Mouse (Mus musculus) limb, embryonic 15.5 days (tissue): Measurements from ENCODE around the gene Mphosph9. TPM values are rescaled to one million over a fixed set of nuclear protein-coding genes. Genes with fewer than 3 reads are reported as not detected.
"Not testable (repeated sequence)": the region's sequence is repeated elsewhere in the genome, so short reads cannot be mapped to it uniquely, and the experiment has no call there.

Experiments used
- ATAC-seq: fragments of 200-750 bp; cut with Nextera tagmentation; 2 replicates; pipeline ENCODE4 v1.8.0; 2017; ENCODE audit warnings: low read depth, moderate TSS enrichment; ENCODE audit not compliant: insufficient number of reproducible peaks, low FRiP score, low TSS enrichment
- H3K27ac ChIP-seq: fragments of 300-500 bp; sonication (generic); 2 replicates; pipeline ENCODE4 v1.5.1; 2015; ENCODE audit warnings: moderate library complexity, mild to moderate bottlenecking, inconsistent platforms
- H3K27me3 ChIP-seq: fragments of 300-500 bp; sonication (generic); 2 replicates; pipeline ENCODE4 v1.6.1; 2015; ENCODE audit warnings: inconsistent platforms
- H3K36me3 ChIP-seq: fragments of 300-500 bp; sonication (generic); 2 replicates; pipeline ENCODE4 v1.6.1; 2015; ENCODE audit warnings: inconsistent platforms
- H3K4me1 ChIP-seq: fragments of 300-500 bp; sonication (generic); 2 replicates; pipeline ENCODE4 v1.6.1; 2015; ENCODE audit warnings: inconsistent platforms
- H3K4me2 ChIP-seq: fragments of 300-500 bp; sonication (generic); 2 replicates; pipeline ENCODE4 v1.6.1; 2015; ENCODE audit warnings: mild to moderate bottlenecking, inconsistent platforms
- H3K4me3 ChIP-seq: fragments of 300-500 bp; sonication (generic); 2 replicates; pipeline ENCODE4 v1.5.1; 2015; ENCODE audit warnings: mild to moderate bottlenecking, inconsistent platforms
- H3K9ac ChIP-seq: fragments of 300-500 bp; sonication (generic); 2 replicates; pipeline ENCODE4 v1.6.1; 2015; ENCODE audit warnings: inconsistent platforms
- H3K9me3 ChIP-seq: fragments of 300-500 bp; sonication (generic); 2 replicates; pipeline ENCODE4 v1.6.1; 2016; ENCODE audit warnings: inconsistent platforms
- WGBS: fragments of 180-500 bp; shearing (Covaris S2); methylation state at CpG from one replicate; pipeline ENCODE4 v1.1.7; 2015; 5-methylcytosine and 5-hydroxymethylcytosine counted together
- polyA plus RNA-seq: library from polyadenylated mRNA; unstranded; fragments of >200 nt; fragmentation: Nextera tagmentation; extraction: Ambion mirVana; gene quantifications from 2 replicates; pipeline ENCODE4 v1.2.1, GENCODE M21; 2015

The Mphosph9 gene
- polyA plus RNA-seq, 1 experiment from 2014 or later: 8.2 TPM

- not testable (repeated sequence) for H3K9ac ChIP-seq, H3K4me2 ChIP-seq, H3K9me3 ChIP-seq, H3K27me3 ChIP-seq, H3K4me1 ChIP-seq, H3K4me3 ChIP-seq, ATAC-seq, H3K27ac ChIP-seq
- 58% methylated on average over 4 of the region's 4 CpGs for WGBS
- peaks cover 55% of the 10 kb centered on the region for H3K36me3 ChIP-seq
These were observed 28.5 kb downstream of the Mphosph9 start for GRCm38 (mm10) chr5:124299307-124299706.

DNA sequence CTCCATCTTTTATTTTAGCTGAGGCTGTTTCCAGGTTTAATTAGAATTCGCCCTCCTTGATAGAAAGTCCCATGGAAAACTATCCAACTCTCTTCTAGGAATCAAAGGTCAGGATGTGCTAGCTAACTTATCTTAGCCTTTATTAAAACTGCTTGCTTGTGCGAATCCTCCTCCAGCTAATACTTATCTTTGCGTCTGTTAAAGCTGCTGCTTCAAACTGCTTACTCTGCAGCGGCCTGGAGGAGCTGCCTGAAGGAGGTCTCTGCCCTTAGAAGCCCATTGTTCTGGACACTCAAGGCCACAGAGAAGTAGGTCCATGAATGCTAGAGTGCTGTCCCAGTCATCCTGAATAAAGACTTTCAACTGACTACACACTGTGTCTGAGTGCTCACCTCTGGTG, 31.3 kb downstream of the Mphosph9 start:
- Histone ChIP-seq H3K4me2 (no peak overlapping the region), H3K9ac (no peak overlapping the region), H3K27ac (no peak overlapping the region), H3K27me3 (no peaks in the 10 kb centered on the region), H3K36me3 (peaks cover 66% of the 10 kb centered on the region), H3K9me3 (no peaks in the 10 kb centered on the region), H3K4me3 (no peak overlapping the region), H3K4me1 (no peaks in the 10 kb centered on the region)
- no peak for ATAC-seq
- WGBS: 95% methylated on average over 4 of the region's 4 CpGs

DNA sequence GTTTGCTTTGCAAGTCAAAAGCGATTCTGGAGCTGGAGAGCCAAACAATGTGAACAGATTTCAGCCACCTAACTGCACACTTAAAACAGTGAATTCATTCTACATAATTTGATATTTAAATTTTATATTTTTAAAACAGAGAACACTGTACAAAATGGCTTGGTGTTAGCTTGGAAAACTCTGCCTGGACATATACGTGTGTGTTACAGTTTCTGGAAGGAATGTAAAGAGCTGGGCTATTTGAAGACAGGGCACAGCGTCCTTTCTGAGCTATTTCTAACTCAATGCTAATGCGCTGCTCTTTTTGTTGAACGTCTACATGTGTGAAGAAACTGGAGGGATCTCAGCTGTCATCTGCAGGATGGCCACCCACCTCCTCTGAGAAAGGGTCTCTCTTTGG, 33.8 kb downstream of the Mphosph9 start:
- Histone ChIP-seq H3K27ac (no peak overlapping the region), H3K4me2 (no peak overlapping the region), H3K9ac (no peak overlapping the region), H3K4me3 (no peak overlapping the region), H3K4me1 (no peaks in the 10 kb centered on the region), H3K36me3 (peaks cover 80% of the 10 kb centered on the region), H3K27me3 (no peaks in the 10 kb centered on the region), H3K9me3 (no peaks in the 10 kb centered on the region)
- ATAC-seq: no peak
- WGBS: 93% methylated on average over 5 of the region's 5 CpGs

GRCm38 (mm10) chr5:124290216-124290615, 37.6 kb downstream of the Mphosph9 start:
- Histone ChIP-seq H3K27ac (no peak overlapping the region), H3K36me3 (peaks cover 80% of the 10 kb centered on the region), H3K27me3 (no peaks in the 10 kb centered on the region), H3K4me2 (no peak overlapping the region), H3K4me1 (no peaks in the 10 kb centered on the region), H3K4me3 (no peak overlapping the region), H3K9me3 (no peaks in the 10 kb centered on the region), H3K9ac (no peak overlapping the region)
- ATAC-seq: no peak
- WGBS: 89% methylated on average over 4 of the region's 4 CpGs

GRCm38 (mm10) chr5:124287616-124288247, 40.0 kb downstream of the Mphosph9 start:
- no peaks in the 10 kb centered on the region for H3K4me1 ChIP-seq
- peaks cover 76% of the 10 kb centered on the region for H3K36me3 ChIP-seq
- WGBS: 95% methylated on average over 6 of the region's 6 CpGs
- ATAC-seq: no peak
- H3K9me3 ChIP-seq: no peaks in the 10 kb centered on the region
- no peak overlapping the region for H3K9ac ChIP-seq
- no peak overlapping the region for H3K4me3 ChIP-seq
- no peak overlapping the region for H3K4me2 ChIP-seq
- no peak overlapping the region for H3K27ac ChIP-seq
- H3K27me3 ChIP-seq: no peaks in the 10 kb centered on the region

DNA sequence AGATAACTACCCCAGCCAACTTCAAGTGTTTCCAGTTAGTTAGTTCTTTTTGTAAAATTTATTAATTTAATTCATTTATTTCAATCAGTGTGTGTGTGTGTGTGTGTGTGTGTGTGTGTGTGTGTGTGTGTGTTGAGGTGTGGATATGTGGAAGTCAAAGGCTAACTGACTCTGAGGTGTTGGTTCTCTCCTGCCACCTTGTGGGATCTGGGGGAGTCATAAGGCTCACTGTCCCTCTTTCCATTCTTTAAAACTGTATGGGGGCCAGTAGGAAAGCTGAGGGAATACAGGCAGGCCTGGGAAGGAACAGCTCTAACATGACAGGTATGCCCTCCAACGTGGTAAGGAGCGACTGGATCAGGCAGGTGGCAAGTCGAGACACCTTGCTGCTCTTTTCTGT, 43.4 kb downstream of the Mphosph9 start:
- ATAC-seq: no peak
- WGBS: 50% methylated on average over 3 of the region's 3 CpGs

GRCm38 (mm10) chr5:124282854-124283253, 44.9 kb downstream of the Mphosph9 start:
- WGBS: 92% methylated on average over 2 of the region's 2 CpGs
- no peaks in the 10 kb centered on the region for H3K9me3 ChIP-seq
- H3K36me3 ChIP-seq: peaks cover 50% of the 10 kb centered on the region
- no peak overlapping the region for H3K27ac ChIP-seq
- H3K9ac ChIP-seq: no peak overlapping the region
- ATAC-seq: no peak
- no peak overlapping the region for H3K4me3 ChIP-seq
- no peaks in the 10 kb centered on the region for H3K27me3 ChIP-seq
- H3K4me2 ChIP-seq: no peak overlapping the region
- H3K4me1 ChIP-seq: no peaks in the 10 kb centered on the region

More for the DNA sequence above, 43.4 kb downstream of the Mphosph9 start:
- Histone ChIP-seq H3K4me2 (no peak overlapping the region), H3K27ac (no peak overlapping the region), H3K9me3 (no peaks in the 10 kb centered on the region), H3K27me3 (no peaks in the 10 kb centered on the region), H3K9ac (no peak overlapping the region), H3K4me3 (no peak overlapping the region), H3K4me1 (no peaks in the 10 kb centered on the region), H3K36me3 (peaks cover 60% of the 10 kb centered on the region)

- H3K4me1 ChIP-seq: no peaks in the 10 kb centered on the region
- H3K27me3 ChIP-seq: no peaks in the 10 kb centered on the region
- H3K9ac ChIP-seq: no peak overlapping the region
- H3K4me3 ChIP-seq: no peak overlapping the region
- no peak overlapping the region for H3K27ac ChIP-seq
- WGBS: 89% methylated on average over 5 of the region's 5 CpGs
- H3K36me3 ChIP-seq: peaks cover 20% of the 10 kb centered on the region
- no peak for ATAC-seq
- H3K4me2 ChIP-seq: no peak overlapping the region
- no peaks in the 10 kb centered on the region for H3K9me3 ChIP-seq
These were observed 57.5 kb downstream of the Mphosph9 start for GRCm38 (mm10) chr5:124270226-124270625.

- Histone ChIP-seq H3K9me3 (no peaks in the 10 kb centered on the region), H3K4me2 (no peak overlapping the region), H3K9ac (no peak overlapping the region), H3K36me3 (peaks cover 17% of the 10 kb centered on the region), H3K27ac (no peak overlapping the region), H3K4me1 (no peaks in the 10 kb centered on the region), H3K4me3 (no peak overlapping the region), H3K27me3 (no peaks in the 10 kb centered on the region)
- WGBS: 59% methylated on average over 11 of the region's 11 CpGs
- ATAC-seq: no peak
These were observed 58.1 kb downstream of the Mphosph9 start for GRCm38 (mm10) chr5:124269661-124270060.

DNA sequence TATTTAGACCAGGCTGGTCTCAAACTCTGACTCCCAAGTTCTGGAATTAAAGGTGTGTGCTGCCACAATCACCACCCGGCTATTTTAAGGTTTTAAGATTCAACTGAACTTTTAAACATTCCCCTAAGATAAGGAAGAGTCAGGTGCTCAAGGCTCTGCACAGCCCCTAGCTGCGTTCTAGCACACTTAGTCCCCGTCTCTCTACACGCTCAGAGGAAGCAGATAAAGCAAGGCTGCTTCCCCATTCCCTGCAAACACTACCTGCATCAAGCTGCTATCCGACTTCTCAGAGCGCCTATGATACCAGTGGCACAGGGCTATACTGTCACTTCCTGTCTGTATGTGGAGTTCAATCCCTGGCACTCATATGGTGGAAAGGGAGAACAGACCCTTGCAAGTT, 60.1 kb downstream of the Mphosph9 start:
- no peak for ATAC-seq
- H3K36me3 ChIP-seq: peaks cover 19% of the 10 kb centered on the region
- 84% methylated on average over 6 of the region's 6 CpGs for WGBS

DNA sequence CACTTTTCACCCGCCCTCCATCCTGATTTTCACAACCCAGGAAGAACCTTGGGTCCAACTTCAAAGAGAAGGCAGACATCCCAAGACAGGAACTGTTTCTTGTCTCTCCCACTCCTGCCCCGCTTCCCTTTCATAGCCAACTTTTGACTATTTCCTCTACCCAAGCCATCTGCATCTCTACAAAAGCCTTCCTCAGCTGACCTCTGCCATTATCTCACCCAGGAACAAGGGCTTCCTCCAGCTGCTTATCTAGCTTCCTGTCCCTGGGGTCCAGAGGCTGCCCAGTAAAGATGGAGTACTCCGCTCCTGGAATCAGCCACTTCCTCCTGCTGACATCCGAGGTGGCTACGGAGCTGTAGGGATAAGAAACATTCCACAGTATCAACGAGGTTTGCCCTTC, 61.0 kb downstream of the Mphosph9 start:
- H3K36me3 ChIP-seq: peaks cover 25% of the 10 kb centered on the region
- no peaks in the 10 kb centered on the region for H3K9me3 ChIP-seq
- 81% methylated on average over 6 of the region's 6 CpGs for WGBS
- no peak for ATAC-seq
- H3K27me3 ChIP-seq: no peaks in the 10 kb centered on the region
- no peak overlapping the region for H3K27ac ChIP-seq
- no peaks in the 10 kb centered on the region for H3K4me1 ChIP-seq
- no peak overlapping the region for H3K4me2 ChIP-seq
- H3K4me3 ChIP-seq: no peak overlapping the region
- H3K9ac ChIP-seq: no peak overlapping the region

More for the DNA sequence above, 60.1 kb downstream of the Mphosph9 start:
- no peak overlapping the region for H3K4me3 ChIP-seq
- no peaks in the 10 kb centered on the region for H3K4me1 ChIP-seq
- no peak overlapping the region for H3K27ac ChIP-seq
- H3K27me3 ChIP-seq: no peaks in the 10 kb centered on the region
- H3K4me2 ChIP-seq: no peak overlapping the region
- H3K9ac ChIP-seq: no peak overlapping the region
- H3K9me3 ChIP-seq: no peaks in the 10 kb centered on the region

- H3K4me1 ChIP-seq: no peaks in the 10 kb centered on the region
- H3K4me2 ChIP-seq: no peak overlapping the region
- no peak for ATAC-seq
- H3K9me3 ChIP-seq: no peaks in the 10 kb centered on the region
- H3K36me3 ChIP-seq: peaks cover 44% of the 10 kb centered on the region
- no peak overlapping the region for H3K9ac ChIP-seq
- H3K27ac ChIP-seq: no peak overlapping the region
- 83% methylated on average over 4 of the region's 4 CpGs for WGBS
- no peaks in the 10 kb centered on the region for H3K27me3 ChIP-seq
- no peak overlapping the region for H3K4me3 ChIP-seq
These were observed 64.5 kb downstream of the Mphosph9 start for GRCm38 (mm10) chr5:124263246-124263645.

DNA sequence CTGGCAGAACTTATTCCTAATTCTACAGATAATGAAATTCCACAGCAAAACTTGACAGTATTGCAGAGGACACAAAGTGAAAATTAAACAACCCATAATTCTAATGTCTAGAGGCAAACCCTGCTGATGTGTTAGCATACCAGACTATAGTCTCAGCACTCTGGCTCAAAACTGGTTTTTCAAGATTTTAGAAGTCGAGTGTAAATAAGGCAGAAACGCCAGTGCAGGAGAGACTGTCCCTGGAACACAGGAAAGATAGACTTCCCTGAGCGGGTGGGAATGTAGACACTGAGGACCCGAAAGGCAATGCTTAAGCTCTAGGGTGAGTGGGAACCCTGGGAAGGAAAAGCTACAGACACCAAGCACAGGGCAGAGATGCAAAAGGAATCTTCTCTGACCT, 65.7 kb downstream of the Mphosph9 start:
- Histone ChIP-seq H3K9me3 (no peaks in the 10 kb centered on the region), H3K27me3 (no peaks in the 10 kb centered on the region), H3K4me1 (no peaks in the 10 kb centered on the region), H3K27ac (0 out of 2 replicates have a peak overlapping the region, but pooled peaks have one; percentile 29), H3K4me3 (no peak overlapping the region), H3K4me2 (no peak overlapping the region), H3K36me3 (peaks cover 55% of the 10 kb centered on the region), H3K9ac (no peak overlapping the region)
- WGBS: 77% methylated on average over 4 of the region's 4 CpGs
- ATAC-seq: no peak
